Mouse (Mus musculus): ENCODE results near the gene Cdc123. TPM values are rescaled to one million over a fixed set of nuclear protein-coding genes. Genes with fewer than 3 reads are reported as not detected.

Gene Cdc123
- total RNA-seq (2021): 10 to 100 TPM; 72.9 to 74.8 TPM
- long read RNA-seq, experiment 1, transcript Cdc123-201 (13 exons, 1,827 nt): major isoform, 40 of 50 reads
- long read RNA-seq, experiment 1, partial matches to known transcripts: 1 of 50 reads
- long read RNA-seq, experiment 1, other reads (novel, unspliced or antisense): 6 of 50 reads
- long read RNA-seq, experiment 2, transcript Cdc123-201 (13 exons, 1,827 nt): major isoform, 25 of 30 reads
- long read RNA-seq, experiment 2, partial matches to known transcripts: 0 of 30 reads
- long read RNA-seq, experiment 2, other reads (novel, unspliced or antisense): 4 of 30 reads

DNA sequence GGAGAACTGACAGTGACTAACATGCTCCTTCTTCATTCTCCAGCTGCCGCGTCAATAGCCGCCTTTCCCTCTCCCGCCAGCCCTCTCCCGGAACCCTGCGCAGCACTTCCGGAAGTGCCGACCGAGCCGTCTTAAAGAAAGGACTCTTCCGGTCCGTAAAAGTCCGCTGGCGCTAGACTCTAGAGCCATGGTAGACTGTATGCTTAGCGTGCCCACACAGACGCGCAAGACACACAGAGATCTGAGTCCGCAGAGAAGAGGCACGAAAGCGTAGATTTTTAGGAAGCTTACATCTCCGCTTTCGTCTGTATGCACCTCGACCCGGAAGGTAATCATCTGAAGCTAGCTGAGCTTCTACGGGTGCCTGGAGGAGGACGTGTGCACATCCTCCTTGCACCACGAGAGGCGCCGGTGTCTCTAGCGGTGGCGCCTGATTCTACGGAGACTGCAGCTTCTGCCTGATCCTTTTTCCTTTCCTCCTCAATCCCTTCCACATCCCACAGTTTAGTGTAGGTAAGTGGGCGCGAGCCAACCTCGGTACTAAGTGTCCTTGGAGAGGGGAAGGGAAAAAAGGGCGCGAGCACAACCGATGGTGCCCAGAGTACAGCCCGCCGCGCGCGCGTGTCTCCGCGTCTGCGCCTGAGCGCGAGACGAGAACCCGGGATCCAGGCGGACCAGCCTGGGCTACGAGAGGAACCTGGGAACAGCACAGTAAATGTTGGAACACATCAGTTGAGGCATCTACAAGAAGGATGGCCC is at the start of gene Cdc123, which contains the start of gene Nudt5:
Cdc123 (minus strand) TSS at position 292 of the 759 bp plus-strand sequence.
Nudt5 (plus strand) TSS at position 147 of the 759 bp plus-strand sequence.
- intact Hi-C loops (cut with DNase I): no loop called here
- DNase-seq: peak; percentile 81 to 86

DNA sequence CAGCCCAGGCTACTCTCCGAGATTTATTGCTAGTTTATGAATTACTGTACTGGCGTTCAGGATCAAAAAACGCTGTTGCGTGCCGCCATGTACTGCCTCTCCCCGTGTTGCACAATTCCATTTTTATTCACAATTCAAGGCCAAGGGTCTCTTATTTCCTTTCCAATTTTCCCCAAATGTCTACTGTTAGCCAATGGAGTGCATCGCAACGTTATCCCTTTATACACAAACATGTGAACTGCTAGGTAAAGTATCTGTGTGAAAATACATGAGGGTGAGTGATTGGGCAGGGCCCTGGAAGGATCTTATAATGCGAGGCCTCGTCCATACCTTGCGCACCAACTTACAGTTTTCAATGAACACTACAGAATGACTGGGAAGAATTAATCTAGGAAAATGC is 49.3 kb upstream of the Cdc123 start:
- intact Hi-C loops (cut with DNase I): loop anchor here (2.0 to 10.0 kb wide), 2 partner anchors 57 to 271 kb away; partner anchors contain the start of gene Upf2

DNA sequence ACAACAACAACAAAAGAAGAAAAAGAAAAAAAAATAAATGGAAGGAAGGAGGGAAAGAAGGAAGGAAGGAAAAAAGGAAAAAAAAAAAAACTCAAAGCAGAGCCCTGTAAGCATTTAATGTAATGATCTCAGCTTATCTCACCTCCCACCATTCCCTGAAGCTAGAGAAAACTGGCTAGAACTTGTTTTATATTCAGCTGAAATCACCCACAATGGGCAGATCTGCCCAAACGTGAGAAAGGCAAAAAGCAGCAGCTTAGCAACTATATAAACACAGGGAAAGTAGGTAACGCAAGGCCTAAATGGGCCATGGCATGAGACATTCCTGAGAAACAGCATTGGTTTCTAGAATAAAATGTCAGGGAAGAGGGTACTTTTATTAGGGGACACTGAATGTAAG is 44.4 kb upstream of the Cdc123 start:
- no peak for DNase-seq
- intact Hi-C loops (cut with DNase I): no loop called here

More for the DNA sequence above, 49.3 kb upstream of the Cdc123 start:
- DNase-seq: no peak

DNA sequence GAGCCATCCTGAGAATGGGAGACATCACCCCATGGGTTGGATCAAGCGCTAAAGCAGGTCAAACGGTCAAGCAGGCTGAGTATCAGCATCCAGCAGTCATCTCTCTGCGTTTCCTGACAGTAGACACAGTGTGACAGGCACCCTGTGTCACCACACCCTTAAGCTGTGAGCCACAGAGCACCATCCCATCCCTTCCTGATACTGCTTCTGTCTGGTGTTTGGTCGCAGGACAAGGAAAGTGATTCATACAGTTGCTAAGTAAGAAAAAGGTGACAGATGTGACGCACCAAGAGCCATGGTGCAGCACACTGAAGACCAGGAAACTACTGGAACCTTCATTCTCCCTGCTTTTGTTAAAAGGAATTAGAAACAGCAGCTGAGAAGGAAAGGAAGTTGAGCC is 43.9 kb upstream of the Cdc123 start:
- intact Hi-C loops (cut with DNase I): no loop called here
- DNase-seq: no peak

DNA sequence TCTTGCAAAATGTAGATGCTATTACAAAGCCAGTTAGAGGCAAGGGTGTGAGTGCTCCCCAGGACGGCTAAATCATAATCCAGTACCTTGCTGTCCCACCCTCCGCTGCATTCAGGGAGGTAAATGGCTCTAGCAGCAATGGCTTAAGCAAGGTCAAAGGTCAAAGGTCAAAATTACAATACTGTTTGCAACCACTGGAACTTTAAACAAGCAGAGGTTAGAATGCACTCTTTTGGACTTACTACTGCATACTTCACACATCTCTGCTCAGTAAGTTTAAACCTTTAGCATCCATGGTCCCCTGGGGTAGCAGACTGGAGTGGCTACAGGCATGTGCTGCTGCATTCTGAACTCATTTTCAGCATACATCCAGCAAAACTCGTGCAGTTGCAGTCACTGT is 32.5 kb upstream of the Cdc123 start:
- intact Hi-C loops (cut with DNase I): no loop called here
- no peak for DNase-seq

DNA sequence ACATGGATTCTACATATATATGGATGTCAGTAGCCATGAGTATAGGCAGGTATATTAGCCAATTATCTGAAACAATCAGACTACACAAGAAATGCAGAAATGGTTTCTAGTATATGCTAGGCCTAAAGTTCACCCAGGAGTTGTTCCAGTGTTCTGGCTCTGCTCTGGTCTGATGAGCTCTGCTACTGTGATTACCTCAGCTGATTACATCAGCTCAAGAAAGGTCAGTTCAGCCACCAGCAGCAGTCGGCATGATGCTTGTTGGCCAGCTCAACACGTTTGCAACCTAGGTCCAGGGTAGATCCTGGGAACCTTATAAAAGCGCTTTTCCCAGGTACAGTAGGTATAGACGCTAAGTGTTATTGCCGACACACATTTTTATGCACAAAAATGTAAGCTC is 24.8 kb upstream of the Cdc123 start:
- no peak for DNase-seq
- intact Hi-C loops (cut with DNase I): no loop called here

DNA sequence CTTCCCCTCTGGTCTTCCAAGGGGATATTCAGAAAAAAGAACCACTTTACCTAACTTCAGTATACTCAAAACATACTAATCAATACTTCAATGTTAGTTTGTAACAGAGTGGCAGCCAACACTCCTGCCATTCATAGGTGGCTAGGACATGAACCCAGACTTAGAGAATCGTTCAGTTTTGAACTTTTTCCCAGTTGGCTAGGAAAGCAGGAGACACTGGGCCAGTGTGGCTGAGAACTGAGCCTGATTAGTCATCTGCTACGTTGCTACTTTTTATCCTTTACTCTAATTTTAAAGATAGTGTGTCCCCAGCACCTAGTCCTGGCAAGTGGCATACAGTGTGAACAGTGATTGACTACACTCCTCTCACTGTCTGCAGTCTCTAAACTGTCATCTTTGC is 22.7 kb upstream of the Cdc123 start:
- intact Hi-C loops (cut with DNase I): no loop called here
- DNase-seq: no peak

DNA sequence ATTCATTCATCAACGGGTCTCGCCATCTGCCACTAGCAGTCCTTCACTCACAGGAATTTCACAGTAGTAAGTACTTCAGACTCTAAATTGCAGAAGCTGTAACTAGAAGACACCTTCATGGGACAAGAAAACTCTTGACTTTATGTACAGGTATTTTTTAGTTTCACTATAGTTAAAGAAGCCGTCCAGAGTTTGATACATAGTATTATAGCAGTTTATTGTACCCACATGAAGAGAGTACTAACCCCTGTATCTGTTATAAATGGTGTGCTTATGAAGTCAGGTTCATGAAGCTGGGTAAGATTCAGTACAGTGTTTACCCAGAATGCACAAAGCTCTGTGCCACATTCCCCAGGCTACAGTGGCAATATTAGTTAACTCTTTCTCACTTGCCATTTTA is 17.9 kb upstream of the Cdc123 start, which contains the start of gene Gm13199:
Gm13199 (minus strand) TSS at position 101 of the 400 bp plus-strand sequence.
- intact Hi-C loops (cut with DNase I): no loop called here
- no peak for DNase-seq

DNA sequence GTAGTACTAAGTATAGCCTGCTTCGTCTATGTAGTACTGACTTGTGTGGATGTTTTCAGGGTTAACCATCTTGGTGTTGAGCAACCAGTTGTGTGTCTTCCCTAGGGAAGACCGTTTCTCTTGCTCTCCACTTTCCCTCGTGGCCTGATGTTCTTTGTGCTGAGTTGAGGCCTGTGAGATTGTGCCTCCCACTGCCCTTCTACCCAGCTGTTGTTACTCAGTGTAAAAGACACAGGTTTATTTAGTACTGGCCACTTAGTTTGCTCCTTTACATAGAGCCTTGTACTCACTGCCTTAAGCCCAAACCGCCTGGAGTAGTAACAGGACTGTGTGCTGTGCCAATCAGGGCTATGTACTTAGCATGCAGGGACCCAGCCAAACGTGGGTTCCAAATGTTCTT is 6.9 kb upstream of the Cdc123 start:
- intact Hi-C loops (cut with DNase I): no loop called here
- no peak for DNase-seq

DNA sequence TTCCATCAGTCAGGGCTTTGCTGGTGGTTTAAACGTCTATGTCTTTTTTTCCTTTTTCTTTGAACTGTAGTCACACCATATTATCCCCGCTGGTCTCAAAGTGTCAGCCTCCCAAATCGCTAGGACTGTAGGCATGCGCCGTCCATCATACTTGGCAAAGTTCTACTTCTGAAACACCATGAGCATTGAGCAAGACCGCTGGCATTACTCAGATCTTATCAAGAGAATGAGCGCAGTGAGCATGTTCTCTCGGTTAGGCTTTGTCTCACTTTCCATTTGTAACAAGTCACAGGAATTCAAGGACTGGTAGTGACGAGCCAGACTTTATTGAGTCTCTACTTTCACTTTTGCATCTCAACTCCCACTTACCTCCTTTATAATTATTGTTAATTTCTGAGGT is 6.2 kb upstream of the Cdc123 start:
- DNase-seq: no peak
- intact Hi-C loops (cut with DNase I): no loop called here

DNA sequence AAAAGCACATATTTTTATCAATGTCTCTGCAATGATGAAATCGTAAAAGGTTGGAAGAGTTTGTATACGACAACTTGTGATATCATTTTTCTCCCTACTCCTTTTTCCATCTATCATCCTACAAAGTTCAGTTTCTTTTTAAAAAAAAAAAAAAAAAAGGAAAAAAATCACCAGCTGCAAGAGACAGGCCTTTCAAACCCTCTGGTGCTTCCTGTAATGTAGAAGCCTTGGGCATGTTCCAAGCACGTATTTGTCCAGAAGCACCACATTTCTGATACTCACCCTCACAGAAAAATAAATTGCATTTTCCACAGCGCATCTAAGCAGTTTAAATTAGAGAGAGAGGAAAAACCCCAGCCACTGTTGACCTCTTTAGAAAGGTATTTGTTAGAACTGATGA is 862 bp upstream of the Cdc123 start:
- intact Hi-C loops (cut with DNase I): no loop called here
- no peak for DNase-seq

DNA sequence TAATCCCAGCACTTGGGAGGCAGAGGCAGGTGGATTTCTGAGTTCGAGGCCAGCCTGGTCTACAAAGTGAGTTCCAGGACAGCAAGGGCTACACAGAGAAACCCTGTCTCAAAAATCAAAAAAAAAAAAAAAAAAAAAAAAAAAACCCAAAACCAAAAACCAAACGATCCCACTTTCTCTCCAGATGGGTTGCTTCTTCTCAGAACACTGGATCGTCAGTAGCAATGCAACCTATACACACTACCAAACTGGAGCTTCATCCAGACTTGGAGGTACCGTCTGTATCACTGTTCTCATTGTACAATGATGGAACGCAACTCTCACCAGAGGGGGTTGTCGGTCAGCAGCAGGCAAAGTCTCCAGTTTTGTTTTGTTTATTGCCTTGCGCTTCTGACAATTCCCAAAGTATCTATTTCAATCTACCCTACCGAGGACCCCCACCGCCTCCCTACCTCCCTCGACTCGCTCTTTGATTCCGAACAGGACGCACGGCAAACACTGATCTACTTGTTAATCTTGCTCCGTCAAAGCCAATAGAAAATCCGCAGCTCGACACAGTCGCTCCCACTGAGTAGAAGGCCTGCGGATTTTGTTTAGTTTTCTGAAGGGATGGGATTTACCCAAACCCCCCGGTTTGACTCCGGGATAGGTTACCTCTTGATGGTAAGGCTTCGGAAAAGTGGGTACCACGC is 637 bp downstream of the Cdc123 start:
- no peak for DNase-seq
- intact Hi-C loops (cut with DNase I): no loop called here

DNA sequence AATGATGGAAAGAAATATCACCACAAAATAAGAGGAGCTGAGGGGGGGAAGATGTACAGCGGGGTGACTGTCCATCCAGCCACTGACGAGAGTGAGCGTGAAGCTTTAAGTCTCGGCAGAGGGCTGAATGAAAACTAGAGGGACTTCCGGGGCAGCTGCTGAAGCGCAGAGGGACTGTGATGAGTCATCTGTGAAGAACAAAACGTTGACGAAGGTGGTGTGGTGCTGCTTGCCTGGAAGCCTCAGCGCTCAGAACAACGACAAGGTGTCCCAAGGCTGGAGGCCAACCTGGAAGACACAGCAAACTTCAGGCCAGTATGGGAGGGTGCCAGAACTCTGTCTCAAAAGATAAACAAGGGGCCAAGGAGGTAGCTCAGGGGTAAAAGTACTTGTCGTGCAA is 4.1 kb downstream of the Cdc123 start:
- intact Hi-C loops (cut with DNase I): no loop called here
- DNase-seq: no peak

DNA sequence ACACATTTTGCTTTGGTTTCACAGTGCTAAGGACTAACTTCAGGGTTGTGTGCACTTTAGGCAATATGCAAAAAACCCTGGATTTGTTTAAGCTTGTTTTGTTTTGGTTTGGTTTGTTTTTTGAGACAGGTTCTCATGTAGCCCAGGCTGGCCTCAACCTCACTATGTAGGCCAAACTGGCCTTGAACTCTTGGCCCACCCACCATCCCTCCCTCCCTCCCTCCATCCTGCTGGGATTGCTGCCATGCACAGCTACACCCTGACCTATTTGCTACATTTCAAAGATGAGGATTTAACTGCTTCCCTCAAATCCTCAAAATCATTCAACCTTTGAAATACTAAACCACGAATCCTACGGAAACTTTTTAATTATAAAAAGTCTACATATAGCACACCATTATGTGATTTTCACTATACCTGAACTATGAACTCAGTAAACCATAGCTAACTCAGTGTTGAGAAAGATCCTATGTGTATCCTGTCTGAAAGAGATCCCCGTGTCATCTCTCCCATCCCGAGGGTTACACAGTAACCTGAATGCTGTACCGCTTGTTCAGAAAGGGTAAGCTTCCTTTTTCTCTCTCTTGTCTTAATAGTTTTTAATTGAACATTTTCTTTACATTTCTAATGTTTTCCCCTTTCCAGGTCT is 19.6 kb downstream of the Cdc123 start:
- no peak for DNase-seq
- intact Hi-C loops (cut with DNase I): no loop called here

DNA sequence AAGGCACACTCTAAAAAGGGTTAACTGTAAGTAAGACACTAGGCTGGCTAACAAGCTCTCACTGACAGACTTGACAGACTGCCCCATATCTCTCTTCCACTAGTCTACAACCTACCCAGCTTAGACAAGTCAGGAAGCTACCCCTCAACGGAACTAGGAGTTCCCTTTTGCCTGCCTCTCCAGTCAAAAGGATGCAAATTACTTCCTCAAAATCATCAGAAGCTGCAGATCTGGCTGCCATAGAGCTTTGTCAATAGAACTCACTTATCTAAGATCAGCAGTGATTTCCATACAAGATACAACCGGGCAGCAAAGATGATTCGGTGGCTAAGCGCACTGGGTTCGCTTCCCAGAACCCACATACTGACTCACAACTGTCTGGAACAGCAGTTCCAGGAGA is 20.3 kb downstream of the Cdc123 start:
- DNase-seq: no peak
- intact Hi-C loops (cut with DNase I): no loop called here

DNA sequence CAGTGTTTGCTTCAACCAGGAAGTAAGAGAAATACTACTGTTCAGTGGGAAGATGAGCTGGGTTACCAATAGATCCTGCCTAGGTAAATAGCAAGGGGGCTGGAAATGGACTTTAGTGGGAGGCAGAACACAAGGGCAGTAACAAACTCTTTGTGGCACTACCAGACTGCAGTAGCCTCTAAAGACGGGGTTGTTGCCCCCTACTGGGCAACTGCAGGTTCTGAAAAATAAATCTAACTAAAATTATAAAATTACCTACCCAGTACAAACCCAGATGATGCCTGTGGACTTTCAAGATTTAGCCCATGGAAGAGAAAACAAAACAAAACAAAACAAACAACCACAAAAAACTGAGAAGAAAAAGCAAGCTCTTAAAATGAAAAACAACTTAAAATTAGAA is 20.8 kb downstream of the Cdc123 start:
- DNase-seq: peak in 1 of 2 experiments; percentile 10
- intact Hi-C loops (cut with DNase I): no loop called here

DNA sequence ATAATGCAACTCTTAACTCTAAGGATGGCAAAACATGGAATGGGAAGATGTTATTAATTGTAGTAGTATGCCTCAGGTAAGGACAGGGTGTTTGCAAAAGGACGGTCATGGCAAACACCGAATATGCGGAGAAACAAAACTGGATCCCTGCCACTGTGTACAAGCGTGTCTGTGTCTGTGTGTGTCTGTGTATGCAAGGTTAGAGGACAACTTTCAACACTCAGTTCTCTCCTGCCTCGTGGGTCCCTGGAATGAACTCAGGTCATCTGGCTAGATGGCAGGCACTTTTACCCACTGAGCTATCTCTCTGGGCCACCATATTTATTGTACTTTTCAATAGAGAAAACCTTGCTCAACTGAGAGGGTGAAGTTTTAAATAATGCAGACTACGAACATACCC is 22.5 kb downstream of the Cdc123 start:
- no peak for DNase-seq
- intact Hi-C loops (cut with DNase I): no loop called here

DNA sequence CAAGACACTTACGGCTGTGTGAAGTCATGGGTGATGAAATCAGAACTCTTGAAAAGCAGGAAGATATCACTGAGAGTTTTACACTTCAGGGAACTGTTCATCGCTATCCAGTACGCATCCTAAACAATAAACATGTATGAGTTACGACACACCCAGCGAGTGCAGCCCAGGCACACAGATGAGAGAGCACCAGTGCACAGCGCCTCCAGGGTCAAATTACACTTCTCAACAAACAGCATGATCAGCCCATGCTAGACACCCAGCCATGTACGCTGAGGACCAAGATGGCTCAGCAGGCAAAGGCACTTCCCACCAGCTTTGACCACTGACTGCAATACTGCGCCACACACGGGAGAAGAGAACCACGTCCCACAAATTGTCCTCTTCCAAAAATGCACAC is 23.7 kb downstream of the Cdc123 start:
- intact Hi-C loops (cut with DNase I): no loop called here
- DNase-seq: no peak

DNA sequence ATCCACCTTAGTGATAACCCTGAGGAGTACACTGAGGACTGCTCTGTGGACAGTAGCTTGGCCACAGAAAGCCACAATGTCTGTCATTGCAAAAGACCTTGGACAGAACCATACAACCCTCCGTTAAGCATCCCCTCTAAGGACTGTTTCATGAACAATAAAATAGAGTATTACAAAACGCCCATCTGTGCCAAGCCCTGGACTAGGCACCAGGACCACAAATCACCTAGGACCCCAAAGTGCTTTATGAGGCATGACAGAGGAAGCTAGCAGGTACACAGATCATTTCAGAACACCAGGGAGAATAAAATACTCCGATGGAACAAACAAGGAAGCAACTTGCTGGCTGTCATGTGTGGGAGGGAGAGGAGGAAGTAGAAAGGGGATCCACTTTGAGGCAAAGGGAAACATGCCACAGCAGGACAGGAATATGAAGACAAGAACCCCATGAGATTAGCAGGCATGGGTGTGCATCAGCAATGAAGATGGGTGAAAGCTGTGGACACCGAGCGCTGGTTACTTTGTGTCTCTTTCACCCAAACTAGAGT is 33.7 kb downstream of the Cdc123 start:
- intact Hi-C loops (cut with DNase I): no loop called here
- no peak for DNase-seq

DNA sequence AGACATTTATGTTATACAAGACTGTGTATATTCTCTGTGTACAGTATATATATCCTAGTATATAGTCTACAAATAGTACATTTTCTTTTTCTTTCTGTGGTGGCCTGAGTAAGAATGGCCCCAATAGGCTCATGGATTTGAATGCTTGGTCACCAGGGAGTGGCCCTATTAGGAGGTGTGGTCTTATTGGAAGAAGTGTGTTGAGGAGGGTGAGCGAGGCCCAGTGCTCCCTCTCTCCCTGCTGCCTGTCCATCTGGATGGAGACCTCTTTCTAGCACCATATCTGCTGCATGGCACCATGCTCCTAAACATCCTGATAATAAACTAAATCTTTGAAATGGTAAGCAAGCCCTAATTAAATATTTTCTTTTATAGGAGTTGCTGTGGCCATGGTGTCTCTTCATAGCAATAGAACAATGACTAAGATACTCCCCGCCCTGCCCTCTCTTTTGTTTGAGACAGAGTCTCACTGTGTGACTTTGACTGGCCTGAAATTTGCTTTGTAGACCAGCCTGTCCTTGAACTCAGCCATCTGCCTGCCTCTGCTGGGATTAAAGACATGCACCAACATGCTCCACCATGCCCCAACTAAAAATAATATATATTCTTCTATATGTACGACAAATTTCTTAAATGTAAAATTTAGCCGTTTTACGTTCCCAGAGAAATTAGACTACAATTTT is 34.8 kb downstream of the Cdc123 start:
- DNase-seq: no peak
- intact Hi-C loops (cut with DNase I): no loop called here

All from heart, postnatal 14 days (tissue).